Mouse (Mus musculus): ENCODE results near the gene Zic4. TPM values are rescaled to one million over a fixed set of nuclear protein-coding genes. Genes with fewer than 3 reads are reported as not detected.

Zic4 gene
- polyA plus RNA-seq, 1 experiment, result not detected

- Histone ChIP-seq H3K4me3 (replicated peaks; ENCODE audit: extremely low read depth, low read depth, low read length) (no peak overlapping the region), H3K4me1 (ENCODE audit: control insufficient read depth, insufficient read depth, low read length) (no peaks in the 10 kb centered on the region)
- DNase-seq, result no peak
- 4% methylated on average over 48 of the region's 48 CpGs for WGBS
- TF ChIP-seq CTCF (IDR thresholded peaks at IDR 0.05; ENCODE audit: insufficient read depth, low read length), result no peak
- TF ChIP-seq POLR2A (IDR thresholded peaks at IDR 0.05; ENCODE audit: borderline replicate concordance, extremely low read depth, low read depth, low read length), result no peak
These were observed 16.4 kb downstream of the Zic4 start for GRCm38 (mm10) chr9:91378411-91379299.

- no peaks in the 10 kb centered on the region for H3K4me1 ChIP-seq (ENCODE audit: control insufficient read depth, insufficient read depth, low read length)
- H3K4me3 ChIP-seq (replicated peaks; ENCODE audit: extremely low read depth, low read depth, low read length), result no peak overlapping the region
- no peak for TF ChIP-seq CTCF (IDR thresholded peaks at IDR 0.05; ENCODE audit: insufficient read depth, low read length)
- no peak for TF ChIP-seq POLR2A (IDR thresholded peaks at IDR 0.05; ENCODE audit: borderline replicate concordance, extremely low read depth, low read depth, low read length)
- DNase-seq, result no peak
- 4% methylated on average over 8 of the region's 8 CpGs for WGBS
These were observed 17.1 kb downstream of the Zic4 start for GRCm38 (mm10) chr9:91379300-91379635.

GRCm38 (mm10) chr9:91379781-91380457 lies 17.7 kb downstream of the Zic4 start:
- 6% methylated on average over 10 of the region's 10 CpGs for WGBS
- Histone ChIP-seq H3K4me1 (ENCODE audit: control insufficient read depth, insufficient read depth, low read length) (no peaks in the 10 kb centered on the region), H3K4me3 (replicated peaks; ENCODE audit: extremely low read depth, low read depth, low read length) (no peak overlapping the region)
- TF ChIP-seq POLR2A (IDR thresholded peaks at IDR 0.05; ENCODE audit: borderline replicate concordance, extremely low read depth, low read depth, low read length) (no peak), CTCF (IDR thresholded peaks at IDR 0.05; ENCODE audit: insufficient read depth, low read length) (no peak)
- DNase-seq, result no peak

GRCm38 (mm10) chr9:91380458-91380914 lies 18.3 kb downstream of the Zic4 start:
- Histone ChIP-seq H3K4me1 (ENCODE audit: control insufficient read depth, insufficient read depth, low read length) (no peaks in the 10 kb centered on the region), H3K4me3 (replicated peaks; ENCODE audit: extremely low read depth, low read depth, low read length) (no peak overlapping the region)
- DNase-seq, result no peak
- WGBS, result 4% methylated on average over 9 of the region's 9 CpGs
- no peak for TF ChIP-seq CTCF (IDR thresholded peaks at IDR 0.05; ENCODE audit: insufficient read depth, low read length)
- TF ChIP-seq POLR2A (IDR thresholded peaks at IDR 0.05; ENCODE audit: borderline replicate concordance, extremely low read depth, low read depth, low read length), result no peak

GRCm38 (mm10) chr9:91381284-91382110 lies 19.3 kb downstream of the Zic4 start:
- TF ChIP-seq CTCF (IDR thresholded peaks at IDR 0.05; ENCODE audit: insufficient read depth, low read length) (no peak), POLR2A (IDR thresholded peaks at IDR 0.05; ENCODE audit: borderline replicate concordance, extremely low read depth, low read depth, low read length) (no peak)
- no peak for DNase-seq
- Histone ChIP-seq H3K4me3 (replicated peaks; ENCODE audit: extremely low read depth, low read depth, low read length) (no peak overlapping the region), H3K4me1 (ENCODE audit: control insufficient read depth, insufficient read depth, low read length) (no peaks in the 10 kb centered on the region)
- 1% methylated on average over 67 of the region's 76 CpGs for WGBS

- no peaks in the 10 kb centered on the region for H3K4me1 ChIP-seq (ENCODE audit: control insufficient read depth, insufficient read depth, low read length)
- WGBS, result 9% methylated on average over 2 of the region's 2 CpGs
- H3K4me3 ChIP-seq (replicated peaks; ENCODE audit: extremely low read depth, low read depth, low read length), result no peak overlapping the region
- no peak for DNase-seq
- TF ChIP-seq CTCF (IDR thresholded peaks at IDR 0.05; ENCODE audit: insufficient read depth, low read length) (no peak), POLR2A (IDR thresholded peaks at IDR 0.05; ENCODE audit: borderline replicate concordance, extremely low read depth, low read depth, low read length) (no peak)
These were observed 19.8 kb downstream of the Zic4 start for GRCm38 (mm10) chr9:91382111-91382379.

GRCm38 (mm10) chr9:91382471-91383255 lies 20.4 kb downstream of the Zic4 start:
- 8% methylated on average over 24 of the region's 24 CpGs for WGBS
- no peak for TF ChIP-seq POLR2A (IDR thresholded peaks at IDR 0.05; ENCODE audit: borderline replicate concordance, extremely low read depth, low read depth, low read length)
- TF ChIP-seq CTCF (IDR thresholded peaks at IDR 0.05; ENCODE audit: insufficient read depth, low read length), result no peak

GRCm38 (mm10) chr9:91383441-91384135 lies 21.4 kb downstream of the Zic4 start:
- Histone ChIP-seq H3K4me1 (ENCODE audit: control insufficient read depth, insufficient read depth, low read length) (no peaks in the 10 kb centered on the region), H3K4me3 (replicated peaks; ENCODE audit: extremely low read depth, low read depth, low read length) (no peak overlapping the region)
- TF ChIP-seq POLR2A (IDR thresholded peaks at IDR 0.05; ENCODE audit: borderline replicate concordance, extremely low read depth, low read depth, low read length) (no peak), CTCF (IDR thresholded peaks at IDR 0.05; ENCODE audit: insufficient read depth, low read length) (no peak)
- WGBS, result 5% methylated on average over 28 of the region's 28 CpGs
- no peak for DNase-seq

More at GRCm38 (mm10) chr9:91382471-91383255, 20.4 kb downstream of the Zic4 start:
- no peaks in the 10 kb centered on the region for H3K4me1 ChIP-seq (ENCODE audit: control insufficient read depth, insufficient read depth, low read length)
- H3K4me3 ChIP-seq (replicated peaks; ENCODE audit: extremely low read depth, low read depth, low read length), result no peak overlapping the region
- no peak for DNase-seq

Data from lung, adult 2 months (tissue).